Mouse (Mus musculus) ES-Bruce4 (cell line): ENCODE data around the gene Commd9. TPM values are rescaled to one million over a fixed set of nuclear protein-coding genes. Genes with fewer than 3 reads are reported as not detected.

Source experiments
- H3K27ac ChIP-seq: 2 replicates; pipeline ENCODE4 v1.5.1; 2012; ENCODE audit warnings: low read length, inconsistent platforms; ENCODE audit not compliant: insufficient read depth
- H3K27me3 ChIP-seq: 2 replicates; pipeline ENCODE4 v1.6.1; 2012; ENCODE audit warnings: mild to moderate bottlenecking, low read length, inconsistent platforms; ENCODE audit not compliant: control insufficient read depth, poor library complexity, insufficient read depth, severe bottlenecking
- H3K36me3 ChIP-seq: 2 replicates; pipeline ENCODE4 v1.6.1; 2012; ENCODE audit warnings: inconsistent platforms, mild to moderate bottlenecking, low read length, moderate library complexity; ENCODE audit not compliant: control insufficient read depth, poor library complexity, insufficient read depth, severe bottlenecking
- H3K4me1 ChIP-seq: one replicate; pipeline ENCODE4 v1.8.1; 2011; ENCODE audit warnings: low read length; ENCODE audit not compliant: control insufficient read depth, insufficient read depth
- H3K4me3 ChIP-seq: 2 replicates; pipeline ENCODE4 v1.5.1; 2011; ENCODE audit warnings: low read depth, mild to moderate bottlenecking, low read length
- H3K9ac ChIP-seq: 2 replicates; pipeline ENCODE4 v1.6.1; 2012; ENCODE audit warnings: low read depth, mild to moderate bottlenecking, inconsistent platforms; ENCODE audit not compliant: poor library complexity, severe bottlenecking
- H3K9me3 ChIP-seq: replicated peaks from 2 replicates; pipeline ENCODE4 v1.6.1; 2012; ENCODE audit warnings: mild to moderate bottlenecking, low read length, inconsistent platforms; ENCODE audit not compliant: control insufficient read depth, poor library complexity, insufficient read depth, severe bottlenecking
- CTCF ChIP-seq: IDR thresholded peaks from one replicate; pipeline ENCODE4 v1.8.1; 2011; ENCODE audit warnings: low read depth, low read length
- EP300 ChIP-seq: IDR thresholded peaks from 2 replicates; pipeline ENCODE4 v1.6.1; 2011; ENCODE audit warnings: low read depth, low read length; ENCODE audit not compliant: insufficient read depth
- POLR2A ChIP-seq: IDR thresholded peaks from one replicate; pipeline ENCODE4 v1.8.1; 2011; ENCODE audit warnings: low read length; ENCODE audit not compliant: insufficient read depth
- polyA plus RNA-seq: library from polyadenylated mRNA; stranded (reverse); fragments of >200 nt; gene quantifications from 2 replicates; pipeline ENCODE4 v1.2.4, GENCODE M21; 2011; ENCODE audit warnings: low read depth; ENCODE audit not compliant: missing spikeins, insufficient read depth, insufficient read length

Gene Commd9
- polyA plus RNA-seq, 1 experiment = 32.2 TPM

DNA sequence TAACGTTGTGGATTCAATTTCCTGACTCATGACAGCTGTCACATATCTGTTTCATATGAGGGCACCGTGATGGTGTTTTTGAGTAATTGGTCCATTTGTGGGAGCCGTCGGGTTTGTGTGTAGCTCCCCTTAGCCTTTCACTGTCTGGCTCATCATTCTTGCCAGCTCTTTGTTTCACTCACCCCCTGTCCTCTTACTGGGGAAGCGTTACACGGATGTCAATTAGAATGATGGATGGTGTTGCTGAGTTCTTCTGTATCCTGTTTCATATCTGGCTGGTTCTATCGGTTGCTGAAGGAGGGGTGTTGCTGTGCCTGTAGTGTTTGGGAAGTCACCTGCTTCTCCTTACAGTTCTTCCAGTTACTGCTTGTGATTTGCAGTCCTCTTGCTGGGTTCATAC is 5.1 kb downstream of the Commd9 start:
- no peak overlapping the region for H3K27ac ChIP-seq

DNA sequence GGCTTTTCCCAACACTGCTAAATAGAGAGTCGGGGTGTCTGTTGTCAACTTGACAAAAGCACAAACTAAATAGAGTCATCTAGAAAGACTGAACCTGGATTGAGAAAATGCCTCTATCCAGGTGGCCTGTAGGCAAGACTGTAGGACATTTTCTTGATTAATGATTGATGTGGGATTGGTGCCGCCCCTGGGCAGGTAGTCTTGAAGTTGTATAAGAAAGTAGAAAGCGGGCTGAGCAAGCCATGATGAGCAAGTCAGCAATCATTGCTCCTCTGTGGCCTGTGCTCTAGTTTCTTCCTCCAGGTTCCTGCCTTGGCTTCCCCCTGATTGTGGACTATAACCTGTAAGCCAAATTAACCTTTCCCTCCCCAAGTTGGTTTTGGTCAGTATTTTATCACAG is 8.1 kb downstream of the Commd9 start:
- Histone ChIP-seq H3K27ac (no peak overlapping the region), H3K4me1 (no peaks in the 10 kb centered on the region), H3K9me3 (no peaks in the 10 kb centered on the region), H3K4me3 (no peak overlapping the region), H3K9ac (no peak overlapping the region), H3K36me3 (no peaks in the 10 kb centered on the region), H3K27me3 (no peaks in the 10 kb centered on the region)
- TF ChIP-seq POLR2A (no peak), CTCF (no peak), EP300 (no peak)

More for the DNA sequence above, 5.1 kb downstream of the Commd9 start:
- Histone ChIP-seq H3K27me3 (no peaks in the 10 kb centered on the region), H3K9ac (no peak overlapping the region), H3K4me1 (no peaks in the 10 kb centered on the region), H3K36me3 (no peaks in the 10 kb centered on the region), H3K9me3 (no peaks in the 10 kb centered on the region), H3K4me3 (no peak overlapping the region)
- TF ChIP-seq CTCF (no peak), EP300 (no peak), POLR2A (no peak)

DNA sequence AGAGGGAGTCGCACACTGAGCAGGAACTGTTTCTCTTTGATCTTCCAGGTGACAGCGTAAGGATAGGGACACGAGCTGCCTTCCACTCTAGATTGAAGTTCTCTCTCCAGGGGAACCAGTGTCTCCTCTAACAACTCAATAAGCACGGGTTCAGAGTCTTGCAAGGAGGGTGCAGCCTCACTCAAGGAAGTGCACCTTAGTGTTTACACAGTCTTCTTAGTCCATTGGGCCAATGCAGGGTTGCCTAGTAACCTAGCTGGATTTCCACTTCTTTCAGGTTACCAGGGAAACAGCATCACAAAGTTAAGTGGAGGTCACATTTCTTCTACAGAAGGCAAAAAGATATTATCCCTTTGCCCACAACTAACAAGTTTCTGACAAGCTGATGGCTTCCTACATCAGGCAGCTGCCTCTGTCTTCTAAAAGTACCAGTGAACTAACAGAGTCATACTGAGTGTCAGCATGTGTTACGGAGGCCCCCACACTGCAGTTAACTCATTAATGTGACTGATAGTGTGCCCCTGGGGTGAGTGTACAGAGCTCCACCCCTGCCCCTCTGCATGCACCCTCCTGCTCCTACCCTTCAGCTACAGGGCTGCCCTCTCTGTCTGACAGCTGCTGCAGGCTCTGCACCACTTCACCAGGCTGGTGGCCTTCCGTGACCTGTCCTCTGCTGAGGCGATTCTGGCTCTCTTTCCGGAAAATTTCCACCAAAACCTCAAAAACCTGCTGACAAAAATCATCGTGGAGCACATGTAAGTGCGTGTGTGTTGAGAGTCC is 10.6 kb downstream of the Commd9 start:
- Histone ChIP-seq H3K27me3 (no peaks in the 10 kb centered on the region), H3K4me3 (no peak overlapping the region), H3K36me3 (no peaks in the 10 kb centered on the region), H3K9me3 (no peaks in the 10 kb centered on the region), H3K4me1 (no peaks in the 10 kb centered on the region), H3K9ac (no peak overlapping the region), H3K27ac (no peak overlapping the region)
- TF ChIP-seq CTCF (no peak), POLR2A (no peak), EP300 (no peak)

DNA sequence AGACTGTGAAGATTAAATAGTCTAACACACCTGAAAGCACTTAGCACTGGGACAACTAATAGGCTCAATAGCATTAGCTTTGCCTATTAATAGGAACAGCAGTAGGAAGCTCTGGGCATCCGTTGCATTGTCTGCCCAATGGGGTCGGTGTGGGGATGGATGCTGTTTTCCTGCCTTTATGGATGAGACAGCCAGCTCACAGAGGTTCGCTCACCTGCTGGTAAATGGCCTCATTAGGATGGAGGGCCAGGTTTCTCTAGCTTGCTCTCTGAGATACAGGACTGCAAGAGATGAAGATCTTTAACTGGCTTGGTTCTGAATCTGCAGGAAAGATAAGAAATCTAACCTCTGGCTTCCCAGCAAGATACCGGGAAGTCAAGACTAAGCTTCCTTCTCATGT is 16.1 kb downstream of the Commd9 start:
- Histone ChIP-seq H3K4me3 (no peak overlapping the region), H3K27me3 (no peaks in the 10 kb centered on the region), H3K4me1 (peaks cover 2% of the 10 kb centered on the region), H3K36me3 (no peaks in the 10 kb centered on the region), H3K9me3 (no peaks in the 10 kb centered on the region), H3K9ac (no peak overlapping the region), H3K27ac (no peak overlapping the region)
- TF ChIP-seq CTCF (no peak), EP300 (no peak), POLR2A (no peak)

DNA sequence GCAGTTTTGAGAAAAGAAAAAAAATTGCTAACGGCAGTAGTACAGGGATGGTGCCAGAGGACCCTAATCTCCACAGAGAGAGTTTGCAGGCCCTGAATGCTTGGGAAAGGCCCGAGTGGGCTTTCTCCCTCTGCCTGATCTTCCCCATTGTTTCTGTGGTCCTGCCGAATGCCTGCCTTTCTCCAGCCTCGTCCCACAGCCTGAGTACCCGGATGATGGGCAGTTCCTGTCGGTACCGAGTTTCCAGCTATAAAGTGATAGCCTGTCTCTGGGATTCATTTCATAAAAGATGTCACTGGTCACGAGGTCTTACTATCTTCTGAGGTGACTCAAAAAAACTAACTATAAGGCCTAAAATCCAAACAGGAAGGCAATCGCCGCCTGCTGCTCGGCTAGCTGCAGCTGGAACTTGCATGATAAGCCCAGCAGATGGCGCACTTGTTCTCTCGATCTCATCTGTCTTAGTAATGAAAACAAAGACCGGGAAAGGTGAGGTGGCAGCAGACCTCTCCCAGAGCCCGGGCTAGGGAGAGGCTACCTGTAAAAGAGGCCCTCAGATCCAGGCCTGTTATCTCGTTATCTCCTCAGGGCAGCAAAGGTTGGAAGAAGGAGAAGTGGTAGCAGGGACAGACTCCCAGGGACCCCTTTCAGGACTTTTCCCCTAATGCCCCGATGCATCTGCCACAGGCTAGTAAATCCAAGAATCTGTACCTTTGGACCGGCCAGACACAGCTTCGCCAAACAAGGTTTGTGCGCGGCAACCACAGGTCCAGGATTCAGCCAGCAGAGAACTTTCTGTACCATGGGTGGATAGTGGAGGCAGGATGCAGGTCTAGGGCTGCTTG is 19.7 kb downstream of the Commd9 start:
- TF ChIP-seq EP300 (no peak), CTCF (peak; percentile 80), POLR2A (no peak)
- H3K36me3 ChIP-seq = no peaks in the 10 kb centered on the region
- peak overlapping the region; percentile 63; the same call in 1 of the 2 replicates for H3K9ac ChIP-seq
- H3K4me3 ChIP-seq = no peak overlapping the region
- H3K4me1 ChIP-seq = peaks cover 2% of the 10 kb centered on the region
- H3K27ac ChIP-seq = no peak overlapping the region
- H3K9me3 ChIP-seq = no peaks in the 10 kb centered on the region
- H3K27me3 ChIP-seq = no peaks in the 10 kb centered on the region

DNA sequence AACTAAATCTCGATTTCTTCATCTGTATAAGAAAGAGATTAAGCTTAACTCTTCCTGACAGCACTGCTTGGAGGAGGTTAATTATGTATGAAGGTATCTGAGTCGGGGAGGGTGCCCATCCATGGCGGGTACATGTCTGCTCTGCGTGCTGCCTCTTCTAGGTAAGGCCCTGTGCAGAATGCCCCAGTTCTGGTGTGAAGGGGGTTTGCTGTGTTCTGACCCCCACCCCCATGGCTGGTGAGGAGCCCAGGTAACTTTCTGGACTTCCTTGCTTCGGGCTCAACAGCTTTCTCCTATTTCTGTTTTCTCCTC is 20.3 kb downstream of the Commd9 start:
- no peaks in the 10 kb centered on the region for H3K27me3 ChIP-seq
- peaks cover 2% of the 10 kb centered on the region for H3K4me1 ChIP-seq
- no peak overlapping the region for H3K27ac ChIP-seq
- H3K9me3 ChIP-seq = no peaks in the 10 kb centered on the region
- H3K36me3 ChIP-seq = no peaks in the 10 kb centered on the region
- H3K4me3 ChIP-seq = no peak overlapping the region
- TF ChIP-seq CTCF (no peak), POLR2A (no peak), EP300 (no peak)
- H3K9ac ChIP-seq = no peak overlapping the region
